Mouse (Mus musculus) brain, embryonic 14.5 days (tissue): ENCODE results near the gene Cdyl. TPM values are rescaled to one million over a fixed set of nuclear protein-coding genes. Genes with fewer than 3 reads are reported as not detected.

ENCODE experiments used
- DNase-seq: peaks from one replicate; pipeline ENCODE4 v3.0.0-alpha.2; 2011; ENCODE audit warnings: low read depth
- CTCF ChIP-seq: fragments of 200-500 bp; IDR thresholded peaks from 2 replicates; pipeline ENCODE4 v1.5.1; 2012; ENCODE audit warnings: inconsistent platforms, mild to moderate bottlenecking, moderate library complexity, borderline replicate concordance; ENCODE audit not compliant: insufficient read depth, insufficient read length; ENCODE audit errors: extremely low read depth
- POLR2A ChIP-seq: fragments of 200-500 bp; IDR thresholded peaks from 2 replicates; pipeline ENCODE4 v1.6.1; 2012; ENCODE audit warnings: mild to moderate bottlenecking, inconsistent platforms, borderline replicate concordance; ENCODE audit not compliant: poor library complexity, insufficient read depth, insufficient read length, severe bottlenecking; ENCODE audit errors: extremely low read depth
- polyA plus RNA-seq: library from polyadenylated mRNA; depleted of rRNA; stranded (reverse); fragments of >200 nt; gene quantifications from 2 replicates; pipeline ENCODE4 v1.2.3, GENCODE M21; 2012

The Cdyl gene
- polyA plus RNA-seq, 1 experiment = 6.9 TPM

- no peak for DNase-seq
- TF ChIP-seq POLR2A (no peak), CTCF (no peak)
Measured at GRCm38 (mm10) chr13:35840102-35840501, 180.5 kb downstream of the Cdyl start.

GRCm38 (mm10) chr13:35843383-35843782 lies 183.8 kb downstream of the Cdyl start:
- TF ChIP-seq POLR2A = no peak
- TF ChIP-seq CTCF = no peak
- DNase-seq = no peak

- DNase-seq = peak; percentile 28
- no peak for TF ChIP-seq CTCF
- no peak for TF ChIP-seq POLR2A
Measured at GRCm38 (mm10) chr13:35845306-35845705, 185.7 kb downstream of the Cdyl start.

GRCm38 (mm10) chr13:35848694-35849093 lies 189.1 kb downstream of the Cdyl start:
- no peak for DNase-seq
- TF ChIP-seq POLR2A (no peak), CTCF (no peak)

- DNase-seq = no peak
- no peak for TF ChIP-seq POLR2A
- no peak for TF ChIP-seq CTCF
Measured at GRCm38 (mm10) chr13:35851581-35851980, 191.9 kb downstream of the Cdyl start.

- DNase-seq = no peak
- no peak for TF ChIP-seq CTCF
- TF ChIP-seq POLR2A = no peak
Measured at GRCm38 (mm10) chr13:35852851-35853575, 193.4 kb downstream of the Cdyl start.

- TF ChIP-seq POLR2A (no peak), CTCF (no peak)
- no peak for DNase-seq
Measured at GRCm38 (mm10) chr13:35857486-35857885, 197.9 kb downstream of the Cdyl start.

GRCm38 (mm10) chr13:35860916-35861315 lies 201.3 kb downstream of the Cdyl start:
- TF ChIP-seq POLR2A = no peak
- TF ChIP-seq CTCF = no peak
- no peak for DNase-seq

- no peak for DNase-seq
- no peak for TF ChIP-seq POLR2A
- TF ChIP-seq CTCF = no peak
Measured at GRCm38 (mm10) chr13:35870659-35871058, 211.0 kb downstream of the Cdyl start.

GRCm38 (mm10) chr13:35871107-35871506 lies 211.5 kb downstream of the Cdyl start:
- DNase-seq = no peak
- no peak for TF ChIP-seq CTCF
- no peak for TF ChIP-seq POLR2A

GRCm38 (mm10) chr13:35875396-35875795 lies 215.8 kb downstream of the Cdyl start:
- TF ChIP-seq POLR2A (no peak), CTCF (no peak)
- DNase-seq = no peak

GRCm38 (mm10) chr13:35878282-35878681 lies 218.6 kb downstream of the Cdyl start:
- TF ChIP-seq CTCF (no peak), POLR2A (no peak)
- no peak for DNase-seq

- TF ChIP-seq CTCF = no peak
- no peak for TF ChIP-seq POLR2A
- no peak for DNase-seq
Measured at GRCm38 (mm10) chr13:35879068-35879467, 219.4 kb downstream of the Cdyl start.

- no peak for TF ChIP-seq POLR2A
- no peak for TF ChIP-seq CTCF
- DNase-seq = no peak
Measured at GRCm38 (mm10) chr13:35879519-35879918, 219.9 kb downstream of the Cdyl start.
